In genomic region chr4:62705013-62705412, GRCm38 (mm10) we compare ENCODE assay signal across 11 mouse cellular contexts.
DNase-seq lines count a peak whose midpoint lies in the region; ATAC-seq and TF ChIP-seq lines count a peak whose summit lies in the region.
"Had no signal": no experiment of that assay in that cellular context is flagged by ENCODE, and none has a peak within 500 bp of the region (broad histone marks: within the 10 kb centered on the region; RNA-seq: fewer than 3 reads in every experiment).

No protein-coding gene starts in this region.

- peaks cover 20% of the 10 kb centered on the region for H3K36me3 ChIP-seq in heart, embryonic 15.5 days
- H3K36me3 ChIP-seq in intestine, embryonic 15.5 days: peaks cover 12% of the 10 kb centered on the region
- H3K36me3 ChIP-seq in thymus, adult 2 months (ENCODE audit: control insufficient read depth, insufficient read depth, low read length): no peaks in the 10 kb centered on the region; the same call in 1 of the 2 replicates

- TF ChIP-seq CTCF in thymus, adult 2 months (IDR thresholded peaks at IDR 0.05; ENCODE audit: borderline replicate concordance, control insufficient read depth, extremely low read depth, insufficient read depth, low read length, poor library complexity): no peak

- no peak overlapping the region for H3K4me2 ChIP-seq in heart, embryonic 15.5 days
- H3K4me2 ChIP-seq in intestine, embryonic 15.5 days (replicated peaks): no peak overlapping the region

- ATAC-seq in heart, embryonic 15.5 days (replicated peaks; ENCODE audit: insufficient number of reproducible peaks, insufficient read depth, low FRiP score, low read depth): no peak
- ATAC-seq in intestine, embryonic 15.5 days: 0 out of 2 replicates have a peak, but pooled peaks have one; percentile 29

- no peaks in the 10 kb centered on the region for H3K9me3 ChIP-seq in heart, embryonic 15.5 days (replicated peaks)
- no peaks in the 10 kb centered on the region for H3K9me3 ChIP-seq in intestine, embryonic 15.5 days
- H3K9me3 ChIP-seq: megakaryocyte, embryonic 14.5 days had no signal

- no peak overlapping the region for H3K4me3 ChIP-seq in heart, embryonic 15.5 days
- H3K4me3 ChIP-seq in intestine, embryonic 15.5 days (replicated peaks): no peak overlapping the region
- H3K4me3 ChIP-seq in thymus, adult 2 months (ENCODE audit: control insufficient read depth, insufficient read depth, low read length): no peak overlapping the region
- H3K4me3 ChIP-seq: erythroblast, embryonic 14.5 days; megakaryocyte, embryonic 14.5 days had no signal

- no peak overlapping the region for H3K9ac ChIP-seq in heart, embryonic 15.5 days
- no peak overlapping the region for H3K9ac ChIP-seq in intestine, embryonic 15.5 days

- H3K27ac ChIP-seq in heart, embryonic 15.5 days: peak overlapping the region; percentile 19; the same call in 1 of the 2 replicates
- H3K27ac ChIP-seq in intestine, embryonic 15.5 days: peak overlapping the region; percentile 59; the same call in 1 of the 2 replicates
- no peak overlapping the region for H3K27ac ChIP-seq in thymus, adult 2 months (ENCODE audit: control insufficient read depth, insufficient read depth, low read length)

- H3K4me1 ChIP-seq in heart, embryonic 15.5 days (replicated peaks): peaks cover 38% of the 10 kb centered on the region
- H3K4me1 ChIP-seq in intestine, embryonic 15.5 days (replicated peaks): peaks cover 20% of the 10 kb centered on the region
- H3K4me1 ChIP-seq in thymus, adult 2 months (replicated peaks; ENCODE audit: control insufficient read depth, insufficient read depth, low read length): 0 out of 2 replicates have a peak, but pooled peaks cover 4% of the 10 kb centered on the region

- DNase-seq in heart, adult 9 months (ENCODE audit: low spot score in 2 of 2): no peak
- peak; percentile 88 for DNase-seq in 3134 (ENCODE audit: extremely low read depth, insufficient read length, low spot score)
- peak; percentile 94 for DNase-seq in NIH3T3 (ENCODE audit: low read depth)
- DNase-seq in thymus, postnatal 36 days: no peak
- no peak for DNase-seq in thymus, adult 2 months
- no peak for DNase-seq in layer of hippocampus, adult 9-11 months
- DNase-seq: kidney, postnatal 36 days had no signal

- TF ChIP-seq POLR2A in thymus, adult 2 months (IDR thresholded peaks at IDR 0.05; ENCODE audit: control insufficient read depth, extremely low read depth, insufficient read depth, low read length, poor library complexity): no peak

- 69% methylated on average over 10 of the region's 10 CpGs for whole genome bisulfite sequencing in heart, embryonic 15.5 days
- 46% methylated on average over 10 of the region's 10 CpGs for WGBS in intestine, embryonic 15.5 days
- 86% methylated on average over 10 of the region's 10 CpGs for whole genome bisulfite sequencing in thymus, adult 2 months

- no peaks in the 10 kb centered on the region for H3K27me3 ChIP-seq in heart, embryonic 15.5 days
- H3K27me3 ChIP-seq in intestine, embryonic 15.5 days (replicated peaks): no peaks in the 10 kb centered on the region
- H3K27me3 ChIP-seq in thymus, adult 2 months (ENCODE audit: control insufficient read depth, insufficient read depth, low read length): no peaks in the 10 kb centered on the region

Comparison
In these comparisons a context has a peak if more than half of its experiments do, and no peak if none do; other contexts are left out.
1. DNase-seq: peak in 3134 (single experiment) and NIH3T3 (single experiment); none in heart, adult 9 months (0 of 2), thymus, postnatal 36 days (0 of 2), thymus, adult 2 months (single experiment) and layer of hippocampus, adult 9-11 months (single experiment).